Mouse (Mus musculus) kidney, adult 9 months (tissue): ENCODE results near the gene Mex3d.
A peak's percentile ranks its signal among the peaks of the same experiment; 100 is the strongest.

Source experiments
- DNase-seq: peaks from one replicate; pipeline ENCODE4 v3.0.0; 2022

Mex3d gene

GRCm38 (mm10) chr10:80385310-80385709, 2.1 kb downstream of the Mex3d start:
- no peak for DNase-seq

DNA sequence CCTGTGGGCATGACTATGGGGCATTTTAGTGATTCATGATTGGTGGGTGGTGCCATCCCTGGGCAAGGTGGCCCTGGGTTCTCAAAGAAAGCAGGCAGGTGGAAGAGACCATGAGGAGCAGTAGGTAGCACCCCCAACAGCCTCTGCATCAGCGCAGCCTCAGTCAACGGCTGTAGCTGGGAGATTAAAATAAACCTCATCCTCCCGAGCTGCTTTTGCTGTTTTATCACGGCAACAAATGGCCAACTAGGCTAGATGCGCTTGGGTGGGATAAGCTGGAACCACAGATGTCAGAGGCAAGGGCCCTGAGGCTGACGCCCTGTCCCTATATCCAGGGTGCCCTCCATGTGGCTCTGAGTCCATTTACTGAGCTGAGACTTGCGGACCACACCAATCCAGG, 2.8 kb downstream of the Mex3d start:
- DNase-seq = no peak

- DNase-seq = no peak
These were observed 3.3 kb downstream of the Mex3d start for GRCm38 (mm10) chr10:80384115-80384639.

- DNase-seq = no peak
These were observed 4.0 kb downstream of the Mex3d start for GRCm38 (mm10) chr10:80383431-80383830.

GRCm38 (mm10) chr10:80382641-80383365, 4.7 kb downstream of the Mex3d start:
- DNase-seq = no peak

DNA sequence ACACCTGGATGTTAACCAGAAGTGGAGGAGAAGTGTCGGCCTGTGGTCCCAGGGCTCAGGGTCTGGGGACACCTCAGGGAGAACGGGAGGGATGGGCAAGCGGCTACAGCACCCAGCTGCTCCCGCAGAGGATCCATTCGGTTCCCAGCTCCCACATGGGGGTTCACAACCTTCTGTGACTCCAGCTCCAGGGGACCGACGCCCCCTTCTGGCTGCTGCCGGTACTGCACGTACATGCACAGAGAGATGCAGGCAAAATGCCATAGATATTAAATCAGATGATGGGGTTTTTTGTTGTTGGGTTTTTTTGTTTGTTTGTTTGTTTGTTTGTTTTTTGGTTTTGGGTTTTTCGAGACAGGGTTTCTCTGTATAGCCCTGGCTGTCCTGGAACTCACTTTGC, 9.7 kb downstream of the Mex3d start:
- DNase-seq = no peak

DNA sequence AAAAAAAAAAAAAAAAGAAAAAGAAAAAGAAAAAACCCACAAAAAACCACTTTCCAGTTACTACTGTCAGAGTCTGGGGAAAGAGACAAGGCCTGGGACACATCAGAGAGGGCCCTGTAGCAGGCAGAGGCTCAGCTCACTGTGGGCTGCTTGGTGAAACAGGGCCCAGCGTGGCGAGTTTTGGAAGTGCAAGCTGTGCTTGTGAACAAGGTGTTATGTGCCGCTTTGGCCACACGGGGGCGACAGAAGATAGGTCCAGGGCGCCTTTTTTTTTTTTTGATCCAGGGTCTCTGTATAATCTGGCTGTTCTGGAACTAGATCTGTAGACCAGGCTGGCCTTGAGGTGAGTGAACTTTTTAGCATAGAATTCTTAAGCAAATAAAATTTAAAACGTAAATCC, 11.3 kb downstream of the Mex3d start:
- DNase-seq = peak; percentile 93

DNA sequence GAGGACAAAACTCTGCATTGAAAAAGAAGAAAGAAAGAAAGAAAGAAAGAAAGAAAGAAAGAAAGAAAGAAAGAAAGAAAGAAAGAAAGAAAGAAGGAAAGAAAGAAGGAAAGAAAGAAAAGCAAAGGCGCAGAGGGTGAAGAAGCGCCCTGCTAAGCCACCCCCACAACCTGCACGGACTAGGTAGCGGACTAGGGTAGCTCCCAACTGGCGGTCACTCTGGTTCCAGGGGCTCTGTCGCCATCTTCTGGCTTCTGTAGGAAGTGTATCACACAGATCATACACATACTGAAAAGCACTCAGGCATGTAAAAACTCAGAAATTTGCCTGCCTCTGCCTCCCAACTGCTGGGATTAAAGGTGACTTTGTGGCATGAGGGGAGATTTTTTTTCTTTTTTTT, 13.4 kb downstream of the Mex3d start:
- DNase-seq = peak; percentile 92

- DNase-seq = no peak
These were observed 14.8 kb downstream of the Mex3d start for GRCm38 (mm10) chr10:80372706-80373105.

DNA sequence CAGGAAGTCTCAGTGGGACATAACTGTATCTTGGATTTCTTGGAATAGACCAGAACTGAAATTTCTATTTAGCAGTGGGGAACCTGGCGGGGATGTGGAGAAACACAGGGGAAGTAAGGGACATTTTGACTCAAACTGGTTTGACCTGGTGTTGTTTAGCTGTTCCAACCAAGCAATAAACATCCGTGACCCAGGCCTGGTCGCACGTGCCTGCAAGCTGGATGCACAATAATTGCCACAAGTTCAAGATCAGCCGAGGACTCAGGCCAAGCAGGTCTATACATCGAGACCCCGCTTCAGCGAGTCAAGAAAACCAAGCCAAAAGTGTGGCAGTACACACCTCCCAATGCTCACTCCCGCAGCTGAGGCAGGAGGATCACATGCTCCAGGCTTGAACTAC, 15.5 kb downstream of the Mex3d start:
- DNase-seq = no peak

DNA sequence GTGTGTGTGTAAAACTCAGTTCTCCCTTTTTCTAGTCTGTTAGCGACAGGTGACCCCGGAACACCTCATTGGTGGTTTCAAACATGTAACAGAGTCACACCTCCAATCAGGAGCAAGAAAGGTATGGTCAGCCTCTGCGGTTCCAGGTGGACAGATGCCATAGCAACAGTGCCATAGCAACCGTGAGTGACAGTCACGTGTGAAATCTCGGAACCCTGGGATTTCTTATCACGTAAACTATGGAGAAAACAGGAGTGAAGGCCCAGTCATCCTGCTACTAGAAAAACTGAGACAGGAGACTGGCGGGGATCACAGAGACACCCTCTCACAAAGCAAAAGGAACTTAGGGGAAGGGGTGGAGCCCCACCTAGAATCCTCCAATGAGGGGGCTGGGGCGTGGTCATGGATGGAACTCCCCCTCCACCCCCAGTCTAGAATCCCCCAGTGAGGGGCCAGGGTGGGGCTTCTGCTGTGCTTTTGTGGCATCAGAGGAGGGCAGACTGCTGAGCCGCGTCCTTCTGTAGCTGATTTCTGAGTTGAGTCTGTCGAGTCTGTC, 16.0 kb downstream of the Mex3d start:
- peak; percentile 59 for DNase-seq

- no peak for DNase-seq
These were observed 17.3 kb downstream of the Mex3d start for GRCm38 (mm10) chr10:80369995-80370747.

DNA sequence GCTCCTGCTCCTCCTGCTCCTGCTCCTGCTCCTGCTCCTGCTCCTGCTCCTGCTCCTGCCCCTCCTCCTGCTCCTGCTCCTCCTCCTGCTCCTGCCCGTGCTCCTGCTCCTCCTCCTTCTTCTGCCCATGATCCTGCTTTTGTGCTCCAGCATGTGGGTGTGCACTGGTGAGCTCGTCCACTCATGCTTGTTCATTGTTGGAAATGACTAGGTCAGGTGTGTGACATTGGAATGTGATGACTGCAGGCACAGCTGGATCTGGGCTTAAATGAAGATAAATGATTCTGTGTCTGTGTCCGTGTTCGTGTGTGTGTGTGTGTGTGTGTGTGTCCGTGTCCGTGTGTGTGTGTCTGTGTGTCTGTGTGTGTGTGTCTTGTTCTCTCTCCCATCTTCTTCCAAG, 19.1 kb downstream of the Mex3d start:
- no peak for DNase-seq

DNA sequence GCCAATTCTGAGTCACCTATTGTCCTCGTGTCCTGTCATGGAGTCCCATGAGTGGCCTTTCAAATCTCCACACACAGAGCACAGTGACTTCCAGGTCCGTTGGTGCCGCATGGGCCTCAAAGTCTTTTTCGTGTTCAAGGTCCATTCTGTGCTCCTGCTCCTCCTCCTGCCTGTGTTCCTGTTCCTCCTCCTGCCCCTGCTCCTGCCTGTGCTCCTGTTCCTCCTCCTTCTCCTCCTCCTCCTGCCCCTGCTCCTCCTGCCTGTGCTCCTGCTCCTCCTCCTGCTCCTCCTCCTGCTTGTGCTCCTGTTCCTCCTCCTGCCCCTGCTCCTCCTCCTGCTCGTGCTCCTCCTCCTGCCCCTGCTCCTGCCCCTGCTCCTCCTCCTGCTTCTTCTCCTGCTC, 19.5 kb downstream of the Mex3d start:
- DNase-seq = no peak

GRCm38 (mm10) chr10:80365736-80366135, 21.7 kb downstream of the Mex3d start:
- DNase-seq = no peak

DNA sequence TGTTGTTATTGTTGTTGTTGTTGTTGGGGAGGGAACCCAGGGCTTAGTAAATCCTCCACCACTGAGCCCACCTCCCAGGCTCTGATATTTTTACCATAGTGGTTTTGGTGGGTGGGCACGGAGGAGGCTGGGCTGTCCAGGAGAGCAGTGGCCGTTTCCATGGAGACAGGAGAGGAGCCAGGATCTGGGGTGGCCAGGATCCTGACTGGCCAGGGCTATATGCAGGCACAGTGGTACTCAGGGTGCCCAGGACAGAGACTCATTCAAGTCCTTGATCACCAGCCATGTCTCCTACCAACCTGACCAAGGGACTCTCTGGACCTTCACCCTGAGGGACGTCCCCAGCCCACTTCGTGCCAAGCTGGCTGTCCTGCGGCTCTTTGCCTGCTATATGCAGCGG, 23.7 kb downstream of the Mex3d start:
- DNase-seq = no peak

DNA sequence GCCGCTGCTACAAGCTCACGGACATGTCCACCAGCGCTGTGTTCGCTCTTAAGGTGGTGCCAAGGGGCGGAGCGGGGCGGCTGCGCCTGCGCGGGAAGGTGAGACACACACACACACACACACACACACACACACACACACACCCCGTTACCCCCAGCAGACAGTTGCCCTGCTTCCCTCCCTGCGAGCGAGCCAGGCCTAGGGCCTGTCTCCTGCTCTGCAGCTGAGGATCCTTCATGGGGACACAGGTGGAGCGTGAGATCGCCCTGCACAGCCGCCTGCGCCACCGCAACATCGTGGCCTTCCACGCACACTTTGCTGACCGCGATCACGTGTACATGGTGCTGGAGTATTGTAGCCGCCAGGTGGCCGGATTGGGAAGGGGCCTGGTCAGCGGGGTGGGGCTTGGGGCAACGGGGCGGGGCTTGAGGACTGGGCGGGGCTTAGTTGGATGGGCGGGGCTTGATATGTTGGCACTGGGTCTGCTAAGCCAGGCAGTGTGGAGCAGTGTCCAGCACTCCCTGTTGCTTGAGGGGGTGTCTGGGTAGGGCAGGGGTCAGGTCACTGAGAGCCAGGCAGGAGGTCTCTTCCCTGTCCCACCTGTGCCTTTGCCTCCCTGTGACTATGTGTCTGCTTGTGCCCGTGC, 29.3 kb downstream of the Mex3d start:
- peak; percentile 76 for DNase-seq

DNA sequence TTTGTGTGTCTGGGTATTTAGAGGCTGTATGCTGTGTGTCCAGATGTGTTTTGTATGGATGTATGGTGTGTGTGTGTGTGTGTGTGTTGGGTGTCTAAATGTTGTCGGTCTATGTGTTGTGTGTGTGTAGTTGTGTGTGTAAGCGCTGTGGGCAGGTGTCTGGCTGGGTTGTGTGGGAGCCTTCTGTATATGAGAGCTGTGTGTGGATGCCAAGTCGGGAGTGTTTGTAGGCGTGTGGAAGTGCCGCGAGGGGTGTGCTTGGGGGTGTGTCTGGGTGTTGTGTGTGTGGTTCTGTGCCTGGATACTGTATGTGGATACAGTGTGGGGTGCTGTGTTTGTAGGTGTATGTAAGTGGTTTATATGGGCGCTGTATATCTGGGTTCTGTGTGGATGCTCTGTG, 30.1 kb downstream of the Mex3d start:
- no peak for DNase-seq

DNA sequence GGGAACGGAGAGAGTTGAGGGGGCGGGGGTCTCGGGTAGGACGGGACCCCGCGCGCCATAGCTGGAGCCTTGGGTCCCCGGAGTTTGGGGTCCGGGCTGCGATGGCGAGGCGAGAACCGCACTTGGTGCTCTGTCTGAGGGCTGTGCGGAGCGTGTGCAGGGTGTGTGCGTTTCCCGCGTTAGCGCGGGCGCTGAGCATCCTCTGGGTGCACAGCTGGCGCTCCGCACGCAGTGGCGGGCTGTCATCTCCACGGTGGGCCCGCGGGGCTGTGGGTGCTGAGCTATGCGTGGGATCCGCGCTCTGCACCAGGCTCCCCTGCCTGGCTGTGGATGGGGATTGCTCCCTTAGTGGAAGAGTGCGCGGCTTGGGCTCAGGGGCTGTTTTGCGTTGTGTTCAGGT, 30.7 kb downstream of the Mex3d start:
- DNase-seq = no peak

- no peak for DNase-seq
These were observed 31.3 kb downstream of the Mex3d start, which contains the start of gene Plk5 for GRCm38 (mm10) chr10:80356001-80356682. Gene Plk5 (plus strand): TSS chr10:80356459.

- no peak for DNase-seq
These were observed 32.0 kb downstream of the Mex3d start for GRCm38 (mm10) chr10:80355431-80355830.

- no peak for DNase-seq
These were observed 34.7 kb downstream of the Mex3d start for GRCm38 (mm10) chr10:80352727-80353126.

- DNase-seq = peak; percentile 91
These were observed 35.6 kb downstream of the Mex3d start for GRCm38 (mm10) chr10:80351896-80352295.
